Mouse (Mus musculus) spleen, adult 2 months (tissue): ENCODE results near the gene Efhd1. TPM values are rescaled to one million over a fixed set of nuclear protein-coding genes. Genes with fewer than 3 reads are reported as not detected.

Source experiments
- DNase-seq, 2 experiments: peaks; one replicate each; pipeline versions ENCODE4 v3.0.0 to v3.0.0-alpha.2; 2012 to 2021; ENCODE audit warnings: low spot score in 2 of 2, low read depth in 1 of 2
- H3K27ac ChIP-seq: fragments of 200-500 bp; 2 replicates; pipeline ENCODE4 v1.5.1; 2012; ENCODE audit warnings: low read length, inconsistent platforms; ENCODE audit not compliant: insufficient read depth
- H3K27me3 ChIP-seq: fragments of 200-500 bp; 2 replicates; pipeline ENCODE4 v1.6.1; 2012; ENCODE audit warnings: mild to moderate bottlenecking, moderate library complexity, low read length, inconsistent platforms; ENCODE audit not compliant: control insufficient read depth, insufficient read depth
- H3K36me3 ChIP-seq: fragments of 200-500 bp; 2 replicates; pipeline ENCODE4 v1.6.1; 2012; ENCODE audit warnings: mild to moderate bottlenecking, low read length, inconsistent platforms; ENCODE audit not compliant: control insufficient read depth, insufficient read depth
- H3K4me1 ChIP-seq: fragments of 200-500 bp; 2 replicates; pipeline ENCODE4 v1.6.1; 2011; ENCODE audit warnings: inconsistent platforms; ENCODE audit not compliant: control insufficient read depth, insufficient read depth, insufficient read length
- H3K4me3 ChIP-seq: fragments of 200-500 bp; 2 replicates; pipeline ENCODE4 v1.5.1; 2011; ENCODE audit warnings: mild to moderate bottlenecking, inconsistent platforms; ENCODE audit not compliant: insufficient read depth, insufficient read length; ENCODE audit errors: extremely low read depth
- CTCF ChIP-seq: fragments of 200-500 bp; IDR thresholded peaks from 2 replicates; pipeline ENCODE4 v1.5.1; 2011; ENCODE audit warnings: mild to moderate bottlenecking, inconsistent platforms; ENCODE audit not compliant: insufficient read depth, insufficient read length, insufficient replicate concordance; ENCODE audit errors: extremely low read depth
- POLR2A ChIP-seq: fragments of 200-500 bp; IDR thresholded peaks from 2 replicates; pipeline ENCODE4 v1.6.1; 2011; ENCODE audit warnings: low read depth, low read length, inconsistent platforms
- WGBS: fragments of 180-500 bp; shearing (Covaris S2); methylation state at CpG from one replicate; pipeline ENCODE4 v1.1.7; 2018; 5-methylcytosine and 5-hydroxymethylcytosine counted together
- polyA plus RNA-seq: library from polyadenylated mRNA; depleted of rRNA; stranded (reverse); fragments of >200 nt; gene quantifications from 2 replicates; pipeline ENCODE4 v1.2.3, GENCODE M21; 2012

Gene Efhd1
- polyA plus RNA-seq, 1 experiment = 26.0 TPM

GRCm38 (mm10) chr1:87308952-87309351 is 44.8 kb downstream of the Efhd1 start:
- Histone ChIP-seq H3K4me3 (no peak overlapping the region), H3K27me3 (no peaks in the 10 kb centered on the region), H3K36me3 (no peaks in the 10 kb centered on the region), H3K27ac (no peak overlapping the region), H3K4me1 (no peaks in the 10 kb centered on the region)
- DNase-seq = no peak
- WGBS = 88% methylated on average over 3 of the region's 3 CpGs
- TF ChIP-seq CTCF (no peak), POLR2A (no peak)

- no peak for DNase-seq
- TF ChIP-seq POLR2A (no peak), CTCF (no peak)
- no peak overlapping the region for H3K27ac ChIP-seq
- H3K27me3 ChIP-seq = no peaks in the 10 kb centered on the region
- no peaks in the 10 kb centered on the region for H3K4me1 ChIP-seq
- H3K36me3 ChIP-seq = no peaks in the 10 kb centered on the region
- H3K4me3 ChIP-seq = no peak overlapping the region
- WGBS = 90% methylated on average over 16 of the region's 16 CpGs
These were observed 45.5 kb downstream of the Efhd1 start for GRCm38 (mm10) chr1:87309621-87310020.

- DNase-seq = no peak
- TF ChIP-seq POLR2A = no peak
- TF ChIP-seq CTCF = no peak
- Histone ChIP-seq H3K36me3 (no peaks in the 10 kb centered on the region), H3K27ac (no peak overlapping the region), H3K4me3 (no peak overlapping the region), H3K4me1 (no peaks in the 10 kb centered on the region), H3K27me3 (no peaks in the 10 kb centered on the region)
- 94% methylated on average over 2 of the region's 2 CpGs for WGBS
These were observed 48.5 kb downstream of the Efhd1 start for GRCm38 (mm10) chr1:87312681-87313080.

- Histone ChIP-seq H3K27ac (no peak overlapping the region), H3K27me3 (no peaks in the 10 kb centered on the region), H3K36me3 (no peaks in the 10 kb centered on the region), H3K4me3 (no peak overlapping the region), H3K4me1 (no peaks in the 10 kb centered on the region)
- DNase-seq = no peak
- TF ChIP-seq POLR2A = no peak
- TF ChIP-seq CTCF = no peak
- WGBS = 90% methylated on average over 2 of the region's 2 CpGs
These were observed 49.0 kb downstream of the Efhd1 start for GRCm38 (mm10) chr1:87313116-87313515.

GRCm38 (mm10) chr1:87313843-87314570 is 49.8 kb downstream of the Efhd1 start:
- no peak overlapping the region for H3K27ac ChIP-seq

GRCm38 (mm10) chr1:87315431-87315830 is 51.3 kb downstream of the Efhd1 start:
- H3K36me3 ChIP-seq = no peaks in the 10 kb centered on the region
- no peak for DNase-seq
- H3K27me3 ChIP-seq = no peaks in the 10 kb centered on the region
- no peak overlapping the region for H3K4me3 ChIP-seq
- no peak overlapping the region for H3K27ac ChIP-seq
- 95% methylated on average over 2 of the region's 2 CpGs for whole genome bisulfite sequencing
- no peaks in the 10 kb centered on the region for H3K4me1 ChIP-seq
- no peak for TF ChIP-seq POLR2A
- no peak for TF ChIP-seq CTCF

More at GRCm38 (mm10) chr1:87313843-87314570, 49.8 kb downstream of the Efhd1 start:
- 88% methylated on average over 8 of the region's 8 CpGs for WGBS
- H3K36me3 ChIP-seq = no peaks in the 10 kb centered on the region
- no peak for TF ChIP-seq CTCF
- no peak for TF ChIP-seq POLR2A
- DNase-seq = no peak
- no peaks in the 10 kb centered on the region for H3K4me1 ChIP-seq
- H3K4me3 ChIP-seq = no peak overlapping the region
- no peaks in the 10 kb centered on the region for H3K27me3 ChIP-seq

GRCm38 (mm10) chr1:87315894-87316293 is 51.7 kb downstream of the Efhd1 start:
- Histone ChIP-seq H3K36me3 (no peaks in the 10 kb centered on the region), H3K27ac (no peak overlapping the region), H3K4me1 (no peaks in the 10 kb centered on the region), H3K4me3 (no peak overlapping the region), H3K27me3 (no peaks in the 10 kb centered on the region)
- no peak for TF ChIP-seq POLR2A
- no peak for TF ChIP-seq CTCF
- DNase-seq = no peak
- WGBS = 50% methylated on average over 2 of the region's 2 CpGs
